Mouse (Mus musculus) layer of hippocampus, postnatal 14 days (tissue): Measurements from ENCODE around the gene Tnik. TPM values are rescaled to one million over a fixed set of nuclear protein-coding genes. Genes with fewer than 3 reads are reported as not detected.

Experiments
- DNase-seq, 2 experiments: peaks; one replicate each; pipeline ENCODE4 v3.0.0; 2021 to 2022; ENCODE audit warnings: low spot score in 2 of 2, mixed read lengths in 1 of 2
- total RNA-seq, 2 experiments: library from RNA; stranded (reverse); gene quantifications; 2 replicates each; pipeline ENCODE4 v1.2.3; 2021

Gene Tnik
- total RNA-seq, 2 experiments from 2014 or later = 194 to 236 TPM

- DNase-seq = no peak
Observed at GRCm38 (mm10) chr3:28399593-28400216, 136.7 kb downstream of the Tnik start.

- no peak for DNase-seq
Observed at GRCm38 (mm10) chr3:28401335-28401734, 138.3 kb downstream of the Tnik start.

- DNase-seq = no peak
Observed at GRCm38 (mm10) chr3:28402221-28402620, 139.2 kb downstream of the Tnik start.

DNA sequence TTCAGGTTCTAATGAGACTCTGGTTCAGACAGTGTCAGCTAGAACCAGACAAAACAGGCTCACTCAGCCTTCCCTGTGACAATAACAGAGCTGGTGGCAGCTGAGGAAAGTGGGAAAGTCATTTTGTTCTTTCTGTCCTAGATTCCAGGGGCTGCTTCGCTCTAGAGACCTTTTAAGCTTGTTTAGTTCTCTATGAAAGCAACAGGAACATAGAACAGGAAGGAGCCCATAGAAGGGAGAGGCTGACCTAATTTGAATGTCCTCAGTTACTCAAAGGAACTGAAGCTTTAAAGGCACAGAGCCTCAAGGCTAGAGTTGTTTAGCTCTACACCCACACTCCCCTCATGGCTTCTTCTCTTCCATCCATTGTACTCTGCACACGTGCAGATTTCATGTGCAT lies 142.4 kb downstream of the Tnik start:
- no peak for DNase-seq

DNA sequence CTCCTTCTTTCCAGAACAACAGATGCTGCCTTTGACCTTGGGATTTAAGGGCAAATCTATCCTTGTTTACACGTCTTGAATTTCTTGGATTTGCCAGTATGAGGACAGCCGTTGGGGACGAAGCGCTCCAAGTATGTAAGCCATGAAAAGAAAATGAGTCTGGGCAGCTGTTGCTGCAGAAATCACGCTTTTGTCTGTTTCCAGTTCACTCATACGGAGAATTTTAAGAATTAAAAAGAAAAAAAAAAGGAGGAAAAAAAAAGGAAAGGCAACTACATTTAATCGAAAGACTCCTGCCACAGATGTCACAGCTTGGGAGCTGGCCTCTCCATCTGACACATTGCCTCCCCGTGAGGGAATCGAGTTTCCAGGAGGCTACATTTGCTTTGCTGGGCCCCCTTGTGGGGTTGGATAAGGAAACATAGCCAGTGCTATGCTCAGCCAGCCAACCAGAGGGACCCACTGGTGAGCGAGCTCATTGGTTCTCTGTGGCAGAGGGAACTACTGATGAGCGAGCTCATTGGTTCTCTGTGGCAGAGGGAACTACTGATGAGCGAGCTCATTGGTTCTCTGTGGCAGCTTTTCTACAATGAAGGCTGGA lies 145.9 kb downstream of the Tnik start:
- DNase-seq = peak; percentile 60 to 72

DNA sequence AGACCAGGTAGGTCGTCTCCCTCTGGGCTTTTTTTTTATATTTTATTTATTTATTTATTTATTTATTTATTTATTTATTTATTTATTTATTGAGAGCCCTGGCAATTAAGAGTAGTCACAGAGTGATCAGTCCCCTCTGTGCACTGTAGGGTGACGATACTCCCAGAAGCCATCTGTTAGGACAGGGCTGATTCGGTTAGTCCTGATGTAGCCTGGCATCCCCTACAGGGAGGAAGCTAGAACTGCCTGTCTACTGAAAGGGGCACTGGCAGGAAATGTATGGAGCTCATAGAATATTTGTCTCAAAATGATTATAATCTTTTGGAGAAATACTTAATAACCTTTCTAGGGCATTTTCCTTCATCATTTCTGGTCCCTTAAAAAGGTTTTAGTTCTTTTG lies 147.3 kb downstream of the Tnik start:
- DNase-seq = no peak

DNA sequence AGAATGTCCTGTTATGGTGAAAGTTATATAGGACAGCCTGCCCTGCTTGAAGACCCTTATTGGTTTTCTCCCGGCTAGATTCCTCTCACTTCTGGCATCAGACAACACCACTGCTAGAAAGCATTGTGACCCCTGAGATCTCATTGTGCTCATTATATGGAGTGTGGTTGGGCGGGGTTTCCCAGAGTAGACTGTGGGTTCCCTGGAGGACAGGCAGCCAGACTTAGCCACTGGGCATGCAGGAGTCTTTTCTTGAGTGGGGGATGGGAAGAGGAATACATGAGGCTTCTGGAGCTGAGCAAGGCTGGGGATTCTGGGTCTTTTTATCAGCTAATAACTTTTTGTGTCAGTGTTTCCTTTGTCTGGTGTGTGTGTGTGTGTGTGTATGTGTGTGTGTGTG lies 153.0 kb downstream of the Tnik start:
- DNase-seq = no peak

- DNase-seq = no peak
Observed at GRCm38 (mm10) chr3:28417091-28417715, 154.2 kb downstream of the Tnik start.

GRCm38 (mm10) chr3:28420194-28420593 lies 157.2 kb downstream of the Tnik start:
- DNase-seq = no peak

GRCm38 (mm10) chr3:28420698-28421097 lies 157.7 kb downstream of the Tnik start:
- no peak for DNase-seq

GRCm38 (mm10) chr3:28421798-28422197 lies 158.8 kb downstream of the Tnik start:
- no peak for DNase-seq

DNA sequence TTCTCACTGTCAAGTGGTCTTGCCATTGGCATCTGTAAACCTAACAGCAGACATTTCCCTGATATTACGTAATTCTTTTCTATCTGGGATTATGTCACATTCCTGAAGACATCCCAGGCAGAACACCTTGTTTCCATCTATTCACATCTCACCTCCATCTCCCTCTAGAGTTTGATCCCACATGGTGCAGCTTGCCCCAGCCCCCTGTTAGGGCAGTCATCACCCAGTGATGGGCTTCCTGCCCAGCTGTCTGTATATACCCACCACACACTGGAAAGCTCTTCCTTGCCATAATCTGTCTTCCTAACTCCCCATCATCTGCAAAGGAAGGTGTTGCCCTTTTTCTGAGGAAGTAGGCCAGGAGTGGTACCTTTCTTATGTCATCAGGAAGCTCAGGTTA lies 159.2 kb downstream of the Tnik start:
- no peak for DNase-seq

- no peak for DNase-seq
Observed at GRCm38 (mm10) chr3:28425911-28426310, 162.9 kb downstream of the Tnik start.

GRCm38 (mm10) chr3:28431459-28431858 lies 168.4 kb downstream of the Tnik start:
- DNase-seq = no peak

GRCm38 (mm10) chr3:28432321-28432720 lies 169.3 kb downstream of the Tnik start:
- no peak for DNase-seq

DNA sequence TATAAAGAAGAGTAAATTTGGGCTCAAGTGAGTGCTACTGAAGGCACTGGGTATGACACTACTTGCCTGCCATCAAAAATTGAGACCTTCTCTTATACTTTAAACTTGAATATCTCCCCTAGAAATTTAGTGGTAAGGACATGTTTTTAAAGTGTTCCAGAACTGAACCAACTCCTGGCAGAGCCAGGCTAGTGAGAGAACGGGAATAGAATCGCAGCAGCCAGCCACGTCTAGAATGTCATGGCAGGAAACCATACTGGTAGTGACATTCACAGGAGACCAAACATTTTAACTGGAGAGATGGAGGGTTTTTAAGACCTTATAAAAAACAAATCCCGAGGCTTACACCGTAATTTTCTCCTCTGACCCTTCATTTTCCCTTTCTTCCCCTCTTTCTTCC lies 172.5 kb downstream of the Tnik start:
- no peak for DNase-seq

GRCm38 (mm10) chr3:28437429-28437828 lies 174.4 kb downstream of the Tnik start:
- no peak for DNase-seq

- peak in 1 of 2 experiments; percentile 31 for DNase-seq
Observed at GRCm38 (mm10) chr3:28441545-28441944, 178.5 kb downstream of the Tnik start.

DNA sequence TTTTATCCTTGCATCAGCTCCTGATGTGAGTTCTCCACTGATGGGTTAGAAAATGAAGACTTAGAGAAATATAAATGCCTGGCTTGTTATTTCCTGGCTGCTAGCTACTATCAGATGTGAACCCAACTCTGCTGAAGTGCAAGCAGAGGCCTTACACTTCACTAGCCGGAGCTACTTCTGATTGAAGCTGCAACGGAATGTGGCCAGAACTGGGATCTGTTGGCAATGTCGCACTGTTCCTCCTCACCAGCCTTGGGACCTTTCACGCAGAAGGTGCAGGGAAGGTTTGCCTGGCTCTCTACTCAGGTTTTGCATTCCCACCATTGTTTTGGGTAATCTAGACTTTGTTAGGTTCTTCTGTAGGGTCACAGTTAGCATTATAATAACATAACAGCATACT lies 179.1 kb downstream of the Tnik start:
- no peak for DNase-seq

DNA sequence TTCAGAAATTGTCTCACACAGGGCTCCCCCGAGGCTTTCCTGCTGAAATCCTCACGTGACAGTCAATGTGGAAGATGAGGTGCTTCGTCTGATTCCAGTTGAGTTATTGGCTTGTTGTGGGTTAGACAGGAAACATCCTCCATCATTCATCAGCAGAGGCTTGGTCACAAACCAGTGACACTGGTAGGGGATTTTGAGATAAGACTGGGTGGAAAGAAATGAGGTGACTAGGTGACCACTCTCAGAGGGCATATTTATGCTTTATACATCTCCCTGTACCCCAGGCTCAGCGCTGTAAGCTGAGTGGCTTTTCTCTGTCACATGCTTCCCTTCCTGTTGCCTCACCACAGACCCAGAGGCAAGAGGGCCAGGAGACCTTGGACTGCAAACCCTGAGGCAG lies 184.9 kb downstream of the Tnik start:
- no peak for DNase-seq

DNA sequence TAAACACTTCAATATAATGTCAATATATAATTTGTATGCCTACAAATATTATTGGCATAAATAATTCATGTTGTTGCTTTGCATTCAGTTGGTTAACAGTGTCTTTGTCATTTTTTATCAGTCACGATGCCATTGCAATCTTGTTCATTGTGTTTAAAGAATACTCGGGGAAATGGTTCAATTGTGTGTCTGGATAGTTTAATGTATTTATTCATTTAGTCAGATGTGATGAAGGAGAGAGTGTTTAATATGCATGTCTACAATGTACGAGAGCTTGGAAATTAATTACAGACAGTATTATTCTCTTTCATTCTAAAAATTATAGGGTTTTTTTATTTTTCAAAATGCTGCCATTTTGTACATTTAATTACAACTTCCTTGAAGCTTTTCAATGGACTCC lies 190.4 kb downstream of the Tnik start:
- no peak for DNase-seq

DNA sequence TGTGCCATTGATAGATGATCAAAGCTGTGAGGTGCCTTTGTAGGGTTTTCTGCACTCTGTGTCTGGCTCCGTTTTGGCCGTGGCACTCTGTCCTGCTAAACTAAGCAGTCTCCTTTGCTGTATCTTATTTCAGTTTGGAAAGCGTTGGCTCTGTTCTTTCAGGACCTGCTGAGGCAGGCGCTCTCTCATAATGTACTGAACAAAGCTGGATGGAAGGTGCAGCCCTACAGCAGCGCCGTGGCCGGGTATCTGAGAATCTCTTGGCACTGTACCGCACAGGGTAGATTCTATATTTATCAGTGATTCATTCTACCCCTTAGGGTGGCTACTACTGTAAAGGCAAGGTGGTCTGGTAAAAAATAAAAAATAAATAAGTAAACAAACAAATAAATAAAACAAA lies 193.8 kb downstream of the Tnik start:
- DNase-seq = no peak

GRCm38 (mm10) chr3:28457517-28457916 lies 194.5 kb downstream of the Tnik start:
- DNase-seq = peak in 1 of 2 experiments; percentile 39
